Mouse (Mus musculus): Measurements from ENCODE around the gene Phf10.

GRCm38 (mm10) chr17:14958686-14959327 lies 2.3 kb downstream of the Phf10 start:
- no peak for TF ChIP-seq CTCF (IDR thresholded peaks at IDR 0.05; ENCODE audit: control insufficient read depth, insufficient read depth, low read length)
- no peak for TF ChIP-seq POLR2A (IDR thresholded peaks at IDR 0.05; ENCODE audit: borderline replicate concordance, control insufficient read depth, low read depth, low read length)
